Mouse (Mus musculus) CH12.LX (cell line): ENCODE results near the gene Ddx52. TPM values are rescaled to one million over a fixed set of nuclear protein-coding genes. Genes with fewer than 3 reads are reported as not detected.
A peak's percentile ranks its signal among the peaks of the same experiment; 100 is the strongest.

ENCODE experiments used
- DNase-seq: peaks from one replicate; pipeline ENCODE4 v3.0.0-alpha.2; 2013; ENCODE audit errors: extremely low read depth
- H3K27ac ChIP-seq: 2 replicates; pipeline ENCODE4 v1.5.1; 2012; ENCODE audit warnings: low read depth, mild to moderate bottlenecking, control low read depth, moderate library complexity; ENCODE audit not compliant: insufficient read depth
- H3K27me3 ChIP-seq: replicated peaks from 2 replicates; pipeline ENCODE3; 2012; ENCODE audit warnings: inconsistent platforms
- H3K36me3 ChIP-seq, 2 experiments: replicated peaks in 1 of 2; 2 replicates each; pipeline versions ENCODE3 to v1.6.1; 2012; ENCODE audit warnings: inconsistent platforms in 1 of 2, low read length in 1 of 2, mild to moderate bottlenecking in 1 of 2, mixed read lengths in 1 of 2, moderate library complexity in 1 of 2; ENCODE audit not compliant: control insufficient read depth in 1 of 2, insufficient read depth in 1 of 2
- H3K4me1 ChIP-seq, 2 experiments: 2 replicates each; pipeline ENCODE4 v1.6.1; 2012; ENCODE audit warnings: inconsistent platforms in 1 of 2, moderate library complexity in 1 of 2; ENCODE audit not compliant: insufficient read depth in 2 of 2, control insufficient read depth in 1 of 2
- H3K4me2 ChIP-seq: 2 replicates; pipeline ENCODE4 v1.6.1; 2012; ENCODE audit warnings: low read depth, mild to moderate bottlenecking, control low read depth; ENCODE audit not compliant: poor library complexity, insufficient read depth, severe bottlenecking
- H3K4me3 ChIP-seq, 3 experiments: fragments of 150-350 bp in 1 of 3; sonication (generic) in 1 of 3; replicated peaks in 1 of 3; 2 replicates each; pipeline versions ENCODE3 to v1.5.1; 2011 to 2012; ENCODE audit warnings: low read depth in 2 of 3, low read length in 2 of 3, mild to moderate bottlenecking in 2 of 3, moderate library complexity in 2 of 3, control low read depth in 1 of 3, improper control_type of control experiment in 1 of 3, inconsistent platforms in 1 of 3, mixed read lengths in 1 of 3; ENCODE audit not compliant: poor library complexity in 1 of 3
- H3K79me2 ChIP-seq: replicated peaks from 2 replicates; pipeline ENCODE4 v1.6.1; 2012; ENCODE audit warnings: mild to moderate bottlenecking, moderate library complexity; ENCODE audit not compliant: control insufficient read depth, poor library complexity, insufficient read depth, severe bottlenecking; ENCODE audit errors: extremely low read depth
- H3K9ac ChIP-seq: 2 replicates; pipeline ENCODE4 v1.6.1; 2012; ENCODE audit warnings: low read depth, mild to moderate bottlenecking, control low read depth, moderate library complexity; ENCODE audit not compliant: insufficient read depth
- H3K9me3 ChIP-seq: replicated peaks from 2 replicates; pipeline ENCODE3; 2012; ENCODE audit warnings: low read length, inconsistent platforms, mixed read lengths
- BHLHE40 ChIP-seq: IDR thresholded peaks from 2 replicates; pipeline ENCODE4 v1.6.1; 2011; ENCODE audit warnings: mild to moderate bottlenecking, low read depth, low read length, improper control_type of control experiment
- CTCF ChIP-seq, 2 experiments: IDR thresholded peaks in 1 of 2; conservative IDR thresholded peaks in 1 of 2; 2 replicates each; pipeline ENCODE4 v1.5.1; 2011 to 2012; ENCODE audit warnings: low read depth in 2 of 2, low read length in 2 of 2, improper control_type of control experiment in 1 of 2, inconsistent platforms in 1 of 2, mild to moderate bottlenecking in 1 of 2, moderate library complexity in 1 of 2
- PAX5 ChIP-seq: IDR thresholded peaks from 2 replicates; pipeline ENCODE4 v1.6.1; 2012; ENCODE audit warnings: low read length, inconsistent platforms, mixed read lengths
- POLR2A ChIP-seq: IDR thresholded peaks from 2 replicates; pipeline ENCODE4 v1.6.1; 2011; ENCODE audit warnings: low read depth, mild to moderate bottlenecking, improper control_type of control experiment, low read length
- RAD21 ChIP-seq: IDR thresholded peaks from 2 replicates; pipeline ENCODE4 v1.6.1; 2011; ENCODE audit warnings: low read depth, mild to moderate bottlenecking, low read length, improper control_type of control experiment, moderate library complexity
- SIN3A ChIP-seq: IDR thresholded peaks from 2 replicates; pipeline ENCODE4 v1.6.1; 2012; ENCODE audit warnings: low read length, improper control_type of control experiment, inconsistent platforms
- SMC3 ChIP-seq: IDR thresholded peaks from 2 replicates; pipeline ENCODE4 v1.6.1; 2011; ENCODE audit warnings: low read depth, low read length, improper control_type of control experiment
- USF2 ChIP-seq: conservative IDR thresholded peaks from 2 replicates; pipeline ENCODE4 v1.6.1; 2011; ENCODE audit warnings: low read depth, low read length, improper control_type of control experiment
- dilution Hi-C: fragments of 300-500 bp; cut with MboI; formaldehyde crosslinking; loops from 2 replicates; pipeline ENCODE4 v1.14.3; 2020; ENCODE audit warnings: low sequenced_read_pairs; ENCODE audit not compliant: extremely low pct_unique_long_range_greater_than_20kb, extremely low pct_ligation_motif_present
- in situ Hi-C: fragments of 300-500 bp; cut with MboI; formaldehyde crosslinking; loops from 3 replicates; pipeline ENCODE4 v1.14.3; 2019; ENCODE audit warnings: low sequenced_read_pairs, low pct_ligation_motif_present, low pct_unique_long_range_greater_than_20kb, mixed read lengths
- polyA plus RNA-seq: library from polyadenylated mRNA; unstranded; fragments of >175 nt; gene quantifications from 2 replicates; pipeline ENCODE4 v1.2.1, GENCODE M21; 2012; ENCODE audit warnings: low read depth; ENCODE audit not compliant: insufficient read length
- total RNA-seq, 2 experiments: library from RNA; depleted of rRNA; stranded (reverse); fragments of 300-350 nt in 1 of 2; fragments of >200 nt in 1 of 2; gene quantifications; 2 replicates each; pipeline ENCODE4 v1.2.3; 2012 to 2014

Gene Ddx52
- total and polyA plus RNA-seq, 3 experiments, result 54.2 to 104 (median 93.7) TPM

GRCm38 (mm10) chr11:83999411-83999915 lies 57.6 kb downstream of the Ddx52 start:
- peaks cover 0 to 4% of the 10 kb centered on the region in 2 experiments; a peak in 1 of 4 replicates for H3K4me1 ChIP-seq
- in situ Hi-C loops, result no loop called here
- no peak overlapping the region for H3K4me2 ChIP-seq
- no peak overlapping the region for H3K27ac ChIP-seq
- H3K9ac ChIP-seq, result no peak overlapping the region
- H3K36me3 ChIP-seq, result peaks cover 58 to 78% of the 10 kb centered on the region in 2 experiments
- no peaks in the 10 kb centered on the region for H3K27me3 ChIP-seq
- dilution Hi-C loops, result no loop called here
- no peak for TF ChIP-seq BHLHE40
- no peaks in the 10 kb centered on the region for H3K9me3 ChIP-seq
- H3K4me3 ChIP-seq, result no peak overlapping the region
- no peak for DNase-seq
- H3K79me2 ChIP-seq, result no peaks in the 10 kb centered on the region

DNA sequence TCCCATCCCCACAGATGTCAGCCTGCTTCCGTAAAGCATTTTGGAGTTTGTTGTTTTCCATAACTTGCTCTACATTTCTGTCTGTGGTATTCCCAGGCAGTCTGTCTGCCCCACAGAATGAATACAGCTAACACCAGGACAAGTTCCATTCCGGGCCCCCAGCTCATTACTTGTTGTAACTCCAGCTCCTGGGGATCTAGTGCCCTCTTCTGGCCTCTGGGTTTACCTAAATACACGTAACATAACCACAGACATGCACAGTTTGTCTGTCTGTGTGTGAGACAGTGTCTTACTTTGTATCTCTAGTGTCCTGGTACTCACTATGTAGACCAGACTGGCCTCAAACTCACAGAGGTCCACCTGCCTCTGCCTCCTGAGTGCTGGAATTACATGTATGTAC lies 59.4 kb downstream of the Ddx52 start:
- TF ChIP-seq BHLHE40, result no peak
- TF ChIP-seq RAD21, result peak; percentile 48
- TF ChIP-seq CTCF (conservative IDR thresholded peaks at IDR 0.05 in 1 of 2, IDR thresholded peaks at IDR 0.05 in 1 of 2; ENCODE audit: low read depth in 2 of 2, low read length in 2 of 2), result peak; percentile 10 to 52; a peak in 2 of 4 replicates
- peak; percentile 35 for TF ChIP-seq SMC3
- H3K79me2 ChIP-seq, result no peaks in the 10 kb centered on the region
- dilution Hi-C loops, result no loop called here

DNA sequence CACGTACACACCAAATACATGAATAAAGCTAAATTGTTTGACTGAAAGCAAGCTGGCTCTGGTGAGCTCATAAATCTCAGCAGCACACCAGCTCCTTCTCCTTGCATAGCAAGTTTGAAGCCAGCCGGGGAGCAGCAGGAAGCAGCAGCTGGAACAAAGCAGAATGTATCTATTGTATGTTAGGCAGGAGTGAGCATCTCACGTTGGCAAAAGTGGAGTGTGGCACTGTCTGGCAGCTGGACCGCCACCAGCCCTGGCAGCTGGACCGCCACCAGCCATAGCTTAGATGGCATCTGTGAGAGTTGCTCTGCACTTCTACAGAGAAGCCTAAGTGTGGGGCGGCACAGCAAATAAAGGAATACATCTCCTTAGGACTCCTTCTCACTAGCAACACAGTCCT lies 62.1 kb downstream of the Ddx52 start:
- no peak overlapping the region for H3K27ac ChIP-seq
- DNase-seq, result no peak
- H3K27me3 ChIP-seq, result no peaks in the 10 kb centered on the region
- no peak for TF ChIP-seq POLR2A
- no peak for TF ChIP-seq SIN3A
- no peak for TF ChIP-seq PAX5
- no peak for TF ChIP-seq USF2
- TF ChIP-seq, all 38 proteins: peak for 0
- Histone ChIP-seq H3K4me1 (peaks cover 0 to 3% of the 10 kb centered on the region in 2 experiments; a peak in 1 of 4 replicates), H3K79me2 (no peaks in the 10 kb centered on the region), H3K36me3 (peaks cover 45 to 68% of the 10 kb centered on the region in 2 experiments), H3K4me3 (no peak overlapping the region), H3K4me2 (no peak overlapping the region), H3K9ac (no peak overlapping the region), H3K9me3 (no peaks in the 10 kb centered on the region)
- dilution Hi-C loops (no loop called here), in situ Hi-C loops (no loop called here)

More for the DNA sequence above, 59.4 kb downstream of the Ddx52 start:
- H3K36me3 ChIP-seq, result peaks cover 47 to 75% of the 10 kb centered on the region in 2 experiments
- peak; percentile 35 for DNase-seq
- H3K27ac ChIP-seq, result no peak overlapping the region
- H3K9ac ChIP-seq, result no peak overlapping the region
- no peaks in the 10 kb centered on the region for H3K27me3 ChIP-seq
- H3K4me3 ChIP-seq, result no peak overlapping the region
- in situ Hi-C loops, result no loop called here
- H3K9me3 ChIP-seq, result no peaks in the 10 kb centered on the region
- no peak overlapping the region for H3K4me2 ChIP-seq
- H3K4me1 ChIP-seq, result peaks cover 0 to 4% of the 10 kb centered on the region in 2 experiments; a peak in 1 of 4 replicates
